Mouse (Mus musculus) cerebellum, adult 9-11 months (tissue): ENCODE results near the gene Nrip1.
"Not testable (repeated sequence)": the region's sequence is repeated elsewhere in the genome, so short reads cannot be mapped to it uniquely, and the experiment has no call there.

Source experiments
- DNase-seq: peaks from one replicate; pipeline ENCODE4 v3.0.0; 2022

Gene Nrip1

GRCm38 (mm10) chr16:76373671-76374091 lies at the start of gene Nrip1:
TSS of gene Nrip1 (minus strand) at chr16:76373827.
- DNase-seq: peak; percentile 81

DNA sequence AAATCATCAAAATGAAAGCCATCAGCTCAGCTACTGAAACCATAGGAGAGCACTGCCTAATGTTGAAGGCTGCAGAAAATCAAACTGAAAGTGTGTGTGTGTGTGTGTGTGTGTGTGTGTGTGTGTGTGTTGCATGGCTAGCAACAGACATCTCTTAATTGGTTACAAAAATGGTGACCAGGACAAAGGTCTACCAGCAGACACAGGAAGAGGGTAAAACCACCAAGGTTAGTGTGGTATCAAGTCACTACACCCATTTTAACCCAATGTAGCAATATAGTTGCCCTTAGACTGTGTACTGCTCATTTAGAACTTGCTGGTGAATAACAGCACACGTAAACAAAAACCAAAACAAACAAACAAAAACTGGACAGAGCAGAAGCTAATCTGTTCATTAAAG lies 48.9 kb upstream of the Nrip1 start:
- no peak for DNase-seq

- DNase-seq: no peak
Observed at GRCm38 (mm10) chr16:76419849-76420248, 46.2 kb upstream of the Nrip1 start.

GRCm38 (mm10) chr16:76416477-76416876 lies 42.9 kb upstream of the Nrip1 start:
- DNase-seq: no peak

DNA sequence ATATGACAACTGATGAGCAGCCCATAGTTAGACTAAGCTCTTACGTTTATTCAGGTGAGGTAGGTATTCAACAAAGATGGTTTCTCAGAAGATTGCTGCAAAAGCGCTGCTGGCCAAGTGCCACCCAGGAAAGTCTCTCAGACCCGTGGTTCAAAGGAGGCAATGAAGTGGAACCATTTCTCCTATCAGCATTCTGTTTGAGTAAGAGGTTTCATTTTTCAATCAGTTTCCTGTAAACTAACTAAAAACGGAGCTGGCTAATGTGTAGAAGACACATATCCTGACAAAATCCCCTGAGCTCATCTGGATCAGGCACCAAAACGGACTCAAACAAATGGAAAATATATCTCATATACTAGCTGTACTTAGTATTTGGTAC lies 42.4 kb upstream of the Nrip1 start:
- no peak for DNase-seq

GRCm38 (mm10) chr16:76415407-76416059 lies 41.9 kb upstream of the Nrip1 start:
- DNase-seq: no peak

DNA sequence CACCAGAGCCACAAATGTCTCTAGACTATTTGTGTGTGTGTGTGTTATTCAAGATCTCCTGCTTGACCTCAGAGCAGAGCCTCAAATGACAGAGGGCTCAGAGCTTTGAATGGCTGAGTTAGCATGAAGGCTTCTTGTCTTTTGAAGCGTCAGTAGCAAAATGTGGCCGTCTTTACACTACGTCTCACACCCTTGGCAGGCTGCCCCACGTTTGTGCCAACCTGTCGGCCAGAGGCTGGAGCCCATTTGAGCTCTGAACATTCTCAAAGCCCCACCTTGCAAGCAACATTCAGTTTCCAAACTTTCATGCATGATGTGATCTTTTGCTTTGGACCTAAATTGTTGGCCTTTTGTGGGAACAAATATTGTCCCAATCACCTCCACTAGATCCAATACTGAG lies 40.9 kb upstream of the Nrip1 start:
- DNase-seq: no peak

GRCm38 (mm10) chr16:76413581-76413980 lies 40.0 kb upstream of the Nrip1 start:
- DNase-seq: no peak

GRCm38 (mm10) chr16:76409355-76409722 lies 35.7 kb upstream of the Nrip1 start:
- DNase-seq: no peak

DNA sequence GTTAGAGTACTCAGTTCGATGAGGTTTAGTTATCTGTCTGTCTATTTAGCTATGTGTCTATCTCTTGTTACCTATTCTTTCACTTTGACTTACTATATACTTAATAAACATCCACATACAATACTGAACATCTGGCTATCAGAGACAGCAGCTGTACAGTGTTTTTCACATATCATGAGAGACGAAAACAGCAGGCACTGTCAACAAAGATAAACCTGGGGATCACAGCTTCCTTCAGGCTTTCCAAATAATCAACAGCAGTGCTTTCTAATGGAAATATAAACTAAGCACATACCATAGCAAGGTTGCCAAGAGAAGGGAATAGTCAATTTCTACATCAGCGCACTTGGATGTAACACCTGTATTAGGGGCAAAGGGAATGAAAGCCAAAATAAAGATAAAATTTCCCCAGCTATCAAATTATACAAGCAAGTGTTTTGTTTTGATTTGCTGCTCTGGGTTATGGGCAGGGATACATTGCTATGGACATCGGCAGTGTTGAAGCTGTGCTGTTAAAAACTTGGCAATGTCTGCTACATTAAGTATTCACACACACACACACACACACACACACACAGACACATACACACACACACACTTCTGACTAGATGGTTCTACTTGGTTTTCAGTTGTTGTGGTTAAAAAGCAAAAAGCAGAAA lies 35.2 kb upstream of the Nrip1 start:
- DNase-seq: no peak

- no peak for DNase-seq
Observed at GRCm38 (mm10) chr16:76408241-76408640, 34.6 kb upstream of the Nrip1 start.

GRCm38 (mm10) chr16:76407321-76407920 lies 33.8 kb upstream of the Nrip1 start:
- no peak for DNase-seq

DNA sequence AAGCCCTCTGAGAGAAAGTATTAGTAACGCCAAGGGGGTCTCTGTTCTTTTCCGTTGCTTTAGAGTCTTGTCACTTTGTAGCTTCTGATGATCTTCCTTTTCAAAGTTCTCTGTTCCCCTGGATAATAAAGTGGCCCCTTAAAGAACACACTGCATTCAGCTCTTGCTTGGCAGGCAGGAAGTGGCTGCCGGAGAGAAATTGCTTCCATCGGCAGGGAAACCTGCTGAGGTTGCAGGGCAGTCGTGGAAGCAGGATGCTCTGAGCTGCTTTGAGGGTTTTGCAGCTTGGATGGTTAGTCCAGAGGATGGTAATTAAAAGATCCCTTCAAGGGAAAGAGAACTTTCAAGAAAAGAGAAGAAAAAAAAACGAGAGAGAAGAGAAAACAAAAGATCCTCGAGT lies 33.3 kb upstream of the Nrip1 start:
- no peak for DNase-seq

GRCm38 (mm10) chr16:76406319-76406718 lies 32.7 kb upstream of the Nrip1 start:
- no peak for DNase-seq

- not testable (repeated sequence) for DNase-seq
Observed at GRCm38 (mm10) chr16:76403305-76403704, 29.7 kb upstream of the Nrip1 start.

GRCm38 (mm10) chr16:76396512-76396911 lies 22.9 kb upstream of the Nrip1 start:
- DNase-seq: no peak

GRCm38 (mm10) chr16:76393267-76393666 lies 19.6 kb upstream of the Nrip1 start:
- no peak for DNase-seq

GRCm38 (mm10) chr16:76386496-76386895 lies 12.9 kb upstream of the Nrip1 start:
- no peak for DNase-seq

- DNase-seq: no peak
Observed at GRCm38 (mm10) chr16:76386071-76386470, 12.4 kb upstream of the Nrip1 start.

GRCm38 (mm10) chr16:76377211-76377610 lies 3.6 kb upstream of the Nrip1 start:
- no peak for DNase-seq

- no peak for DNase-seq
Observed at GRCm38 (mm10) chr16:76376661-76377060, 3.0 kb upstream of the Nrip1 start.

DNA sequence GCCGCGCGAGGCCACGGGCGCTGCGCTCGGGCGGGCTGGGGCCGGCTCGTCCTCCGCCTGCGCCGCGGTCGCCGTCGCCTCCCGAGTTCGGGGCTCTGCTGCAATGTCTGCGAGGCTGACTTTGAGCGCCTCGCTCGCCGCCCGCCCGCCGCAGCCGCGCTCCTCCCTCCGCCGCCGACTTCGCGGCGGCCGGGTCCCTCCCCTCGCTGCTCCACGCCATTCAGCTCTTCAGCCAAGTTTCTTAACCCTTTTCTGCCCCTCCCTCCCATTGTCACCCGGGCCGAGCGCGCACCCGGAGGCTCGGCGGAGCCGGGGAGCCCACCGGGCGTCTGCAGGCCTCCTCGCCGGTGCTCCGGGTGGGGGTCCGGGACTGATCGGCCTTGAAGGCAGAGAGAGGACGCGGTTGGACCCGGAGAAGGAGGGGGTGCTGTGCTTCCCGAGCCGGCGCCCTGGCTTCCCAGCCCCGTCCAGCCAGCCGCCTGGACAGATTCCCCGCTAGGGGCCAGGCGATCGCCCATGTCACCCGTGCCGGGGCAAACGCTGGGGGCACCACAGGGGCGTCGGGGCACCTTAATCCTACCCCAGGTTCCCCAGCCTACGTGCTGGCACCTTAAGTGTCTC lies 576 bp downstream of the Nrip1 start:
- DNase-seq: peak; percentile 89

DNA sequence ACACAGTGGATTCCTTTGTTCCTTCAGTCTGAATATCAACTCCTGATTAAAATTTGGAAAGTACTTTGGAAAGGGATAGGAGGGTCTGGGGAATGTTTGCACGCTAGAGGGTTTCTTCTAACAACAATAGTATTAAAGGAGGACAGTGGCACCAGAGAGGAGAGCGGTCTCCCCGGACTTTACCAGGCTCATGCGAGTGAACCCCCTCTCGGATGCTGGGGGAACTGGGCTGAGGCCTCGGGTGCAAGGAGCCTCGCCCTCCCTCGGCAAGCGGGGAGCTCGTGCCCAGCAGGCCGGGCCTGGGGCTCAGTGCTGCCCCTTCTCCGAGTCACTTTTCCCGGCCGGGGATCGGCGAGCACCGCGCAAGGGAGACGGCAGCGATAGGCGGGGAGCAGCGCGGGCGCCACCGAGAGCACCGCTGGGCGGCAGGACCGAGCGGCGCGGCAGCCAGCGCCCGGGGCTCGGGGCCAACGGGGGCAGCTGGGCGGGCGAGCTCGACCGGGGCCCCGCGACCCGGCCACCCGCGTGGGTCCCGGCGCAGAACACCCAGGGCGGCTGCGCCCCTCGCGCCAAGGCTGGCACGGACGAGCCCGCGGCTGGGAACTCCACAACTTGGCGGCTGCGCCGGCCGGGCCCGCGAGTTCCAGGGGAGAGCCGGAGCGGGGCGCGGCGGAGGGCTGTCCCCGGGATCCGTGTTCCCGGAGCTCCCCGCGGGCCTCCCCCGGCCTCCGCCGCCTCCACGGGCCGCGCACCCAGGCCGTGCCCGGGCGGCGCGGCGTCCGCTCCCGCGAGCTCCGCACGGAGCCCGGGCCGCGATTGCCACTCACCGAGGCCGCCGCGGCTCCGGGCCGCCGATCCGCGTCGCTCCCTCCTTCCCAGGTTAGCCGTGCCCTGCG lies 1.3 kb downstream of the Nrip1 start:
- peak; percentile 72 for DNase-seq
